Mouse (Mus musculus): ENCODE measurements around the gene Gpr39.

- TF ChIP-seq CTCF (IDR thresholded peaks at IDR 0.05; ENCODE audit: low read depth) (peak; percentile 64), EP300 (optimal IDR thresholded peaks at IDR 0.05) (no peak)
These were observed 7.8 kb upstream of the Gpr39 start for GRCm38 (mm10) chr1:125669035-125669434.

Measured in stomach, postnatal 0 days (tissue).